Mouse (Mus musculus) bone marrow macrophage, adult 2 months (primary cell): ENCODE data around the gene LTO1. TPM values are rescaled to one million over a fixed set of nuclear protein-coding genes. Genes with fewer than 3 reads are reported as not detected.
A peak's percentile ranks its signal among the peaks of the same experiment; 100 is the strongest.

Experiments
- H3K27ac ChIP-seq: 2 replicates; pipeline ENCODE4 v1.5.1; 2012; ENCODE audit warnings: low read depth, low read length; ENCODE audit not compliant: insufficient read depth
- H3K4me1 ChIP-seq: 2 replicates; pipeline ENCODE4 v1.6.1; 2012; ENCODE audit warnings: low read length; ENCODE audit not compliant: control insufficient read depth, insufficient read depth
- H3K4me3 ChIP-seq: 2 replicates; pipeline ENCODE4 v1.5.1; 2012; ENCODE audit warnings: mild to moderate bottlenecking, low read length, moderate library complexity; ENCODE audit not compliant: insufficient read depth
- CTCF ChIP-seq: IDR thresholded peaks from 2 replicates; pipeline ENCODE4 v1.5.1; 2012; ENCODE audit warnings: low read depth, mild to moderate bottlenecking, low read length, moderate library complexity
- POLR2A ChIP-seq: IDR thresholded peaks from 2 replicates; pipeline ENCODE4 v1.6.1; 2012; ENCODE audit warnings: mild to moderate bottlenecking, low read depth, low read length, borderline replicate concordance
- polyA plus RNA-seq: library from polyadenylated mRNA; stranded (reverse); fragments of >200 nt; gene quantifications from 2 replicates; pipeline ENCODE4 v1.2.4, GENCODE M21; 2012; ENCODE audit not compliant: missing spikeins, insufficient read depth, insufficient read length

LTO1 gene
- polyA plus RNA-seq, 1 experiment, result 30.3 TPM

DNA sequence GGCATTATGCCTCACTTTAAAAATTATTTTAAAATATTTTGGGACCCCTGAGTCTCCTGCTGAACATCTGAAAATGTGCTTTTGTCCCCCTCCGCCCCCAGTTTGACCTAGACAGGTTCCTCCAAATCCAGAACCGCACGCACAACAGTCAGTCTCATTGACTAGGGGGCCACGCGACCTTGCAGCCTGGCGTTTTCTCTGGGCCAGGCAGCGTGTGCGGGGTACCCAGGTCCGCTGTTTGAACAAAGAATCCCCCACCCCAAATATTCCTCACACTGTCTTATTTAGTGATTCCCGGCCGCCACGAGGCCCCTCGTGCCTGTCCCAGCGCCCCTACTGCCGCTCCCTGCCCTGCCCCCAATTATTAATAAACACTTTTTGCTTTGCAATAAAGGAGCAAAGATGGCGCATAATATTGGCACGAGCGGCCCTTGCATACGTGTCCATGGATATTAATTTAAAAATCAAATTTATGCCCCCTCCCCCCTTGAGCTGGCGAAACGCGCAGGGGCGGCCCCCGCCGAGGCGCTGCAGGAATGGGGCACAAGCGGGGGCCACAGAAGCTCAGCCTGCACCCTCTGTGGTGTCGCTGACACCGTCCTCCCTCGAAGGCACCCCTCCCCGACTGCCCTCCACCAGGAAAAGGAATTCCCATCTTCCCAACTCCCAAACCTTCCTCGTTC, 23.9 kb downstream of the LTO1 start:
- H3K4me3 ChIP-seq, result peak overlapping the region; percentile 83
- H3K4me1 ChIP-seq, result peaks cover 13% of the 10 kb centered on the region
- H3K27ac ChIP-seq, result peak overlapping the region; percentile 82
- no peak for TF ChIP-seq POLR2A
- no peak for TF ChIP-seq CTCF

DNA sequence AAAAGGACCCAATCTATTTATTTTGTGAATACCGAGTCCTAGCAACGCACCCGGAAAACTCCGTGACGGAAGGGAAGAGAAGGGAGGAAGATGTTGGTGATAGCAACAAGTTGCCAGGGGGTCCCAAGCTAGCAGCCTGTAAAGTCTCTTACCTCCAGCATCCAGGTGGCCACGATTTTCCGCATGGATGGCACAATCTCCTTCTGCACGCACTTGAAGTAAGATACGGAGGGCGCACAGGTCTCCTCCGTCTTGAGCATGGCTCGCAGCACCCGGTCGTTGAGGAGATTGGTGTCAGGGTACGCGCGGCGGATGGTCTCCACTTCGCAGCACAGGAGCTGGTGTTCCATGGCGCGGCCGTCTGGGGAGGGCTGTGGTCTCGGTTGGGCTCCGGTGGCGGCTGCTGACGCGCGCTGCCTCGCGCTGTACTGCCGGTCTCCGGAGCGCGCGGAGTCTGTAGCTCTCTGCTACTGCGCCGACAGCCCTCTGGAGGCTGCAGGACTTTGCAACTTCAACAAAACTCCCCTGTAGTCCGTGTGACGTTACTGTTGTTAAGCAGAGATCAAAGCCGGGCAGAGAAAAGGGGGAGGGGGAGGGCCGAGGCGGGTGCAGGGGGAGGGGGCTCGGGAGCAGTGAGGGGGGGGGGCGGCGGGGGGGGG, 24.6 kb downstream of the LTO1 start, which contains the start of gene Ccnd1:
Gene Ccnd1 (minus strand): TSS at position 582 of the 659 bp plus-strand sequence.
- TF ChIP-seq CTCF (no peak), POLR2A (no peak)
- peaks cover 9% of the 10 kb centered on the region for H3K4me1 ChIP-seq
- peak within 1 kb of the TSS; percentile 83 for H3K4me3 ChIP-seq
- peak within 1 kb of the TSS; percentile 93 for H3K27ac ChIP-seq

DNA sequence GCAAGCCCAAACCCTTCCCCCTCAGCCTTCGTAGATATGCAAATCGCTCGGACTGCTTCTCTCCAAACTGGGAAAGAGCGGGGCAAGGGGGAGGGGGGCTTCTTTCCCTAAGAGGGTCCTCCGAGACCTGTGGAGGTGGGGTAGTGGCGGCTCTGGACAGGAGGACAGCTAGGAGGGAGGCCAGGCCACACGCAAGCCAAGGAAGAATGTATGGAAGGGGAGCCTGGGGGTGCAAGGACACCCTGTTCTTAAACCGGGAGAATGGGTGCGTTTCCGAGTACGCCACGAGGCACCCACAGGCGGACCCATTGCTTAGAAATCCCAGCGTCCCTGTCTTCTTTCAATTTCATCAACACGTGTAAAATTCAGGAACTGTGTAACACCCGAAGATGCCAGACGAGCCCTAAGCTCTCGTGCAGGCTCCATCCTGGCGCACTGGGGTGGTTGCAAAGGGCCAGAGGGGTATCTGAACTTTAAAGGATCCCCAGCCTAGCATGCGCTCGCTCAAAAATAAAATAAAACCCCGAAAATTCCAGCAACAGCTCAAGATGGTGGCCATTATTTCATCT, 25.2 kb downstream of the LTO1 start:
- Histone ChIP-seq H3K4me3 (peak overlapping the region; percentile 66), H3K27ac (peak overlapping the region; percentile 93), H3K4me1 (peaks cover 9% of the 10 kb centered on the region)
- TF ChIP-seq CTCF (no peak), POLR2A (no peak)

DNA sequence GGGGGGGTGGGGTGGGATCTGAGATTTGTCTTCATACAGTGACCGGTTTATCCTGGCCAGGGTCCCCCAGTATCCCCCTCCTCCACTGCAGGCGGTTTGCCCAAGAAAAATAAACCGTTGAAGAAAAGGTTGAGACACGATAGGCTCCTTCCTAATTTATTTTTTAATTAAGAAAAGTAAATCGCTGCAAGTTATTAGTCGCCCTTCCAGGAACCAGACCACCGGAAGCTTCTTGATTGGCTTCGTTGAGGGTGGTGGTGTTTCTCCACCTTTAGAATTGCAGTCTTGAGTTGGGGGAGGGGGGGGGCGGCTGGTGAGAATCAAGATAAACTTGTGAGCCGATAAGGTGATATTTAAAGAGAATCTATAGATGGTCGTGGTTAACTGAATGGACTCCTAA, 25.7 kb downstream of the LTO1 start:
- Histone ChIP-seq H3K27ac (peak overlapping the region; percentile 93), H3K4me3 (peak overlapping the region; percentile 66; the same call in 1 of the 2 replicates), H3K4me1 (peaks cover 9% of the 10 kb centered on the region)
- TF ChIP-seq CTCF (no peak), POLR2A (no peak)

DNA sequence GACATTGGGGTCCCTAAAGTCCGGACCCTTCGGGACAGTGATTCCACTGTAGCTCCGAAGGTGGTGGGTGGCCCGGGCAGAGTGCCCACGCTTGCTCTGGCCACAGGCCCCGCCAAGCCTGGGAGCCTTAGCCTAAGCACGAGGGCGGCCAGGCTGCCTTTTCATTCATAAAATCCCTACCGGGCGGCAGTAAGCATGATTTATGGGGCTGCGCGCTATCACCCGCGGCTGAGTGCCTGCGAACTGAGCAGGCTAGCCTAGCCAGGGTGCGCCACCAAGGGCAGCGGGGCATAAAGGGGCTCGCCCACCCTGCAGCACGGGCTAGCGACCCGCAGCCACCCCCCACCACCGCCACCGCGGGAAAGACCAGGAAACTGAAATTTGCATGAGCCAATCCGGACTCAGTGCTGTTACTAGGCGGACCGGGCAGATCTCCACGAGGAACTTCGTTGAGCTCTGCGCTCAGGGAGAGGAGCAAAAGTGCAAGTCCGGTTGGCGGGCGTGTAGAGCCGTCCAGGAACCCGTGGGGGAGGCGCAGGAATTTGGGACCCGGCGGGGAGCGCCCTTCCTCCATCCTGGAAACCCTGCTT, 26.4 kb downstream of the LTO1 start:
- H3K4me1 ChIP-seq, result peaks cover 5% of the 10 kb centered on the region; the same call in 1 of the 2 replicates

DNA sequence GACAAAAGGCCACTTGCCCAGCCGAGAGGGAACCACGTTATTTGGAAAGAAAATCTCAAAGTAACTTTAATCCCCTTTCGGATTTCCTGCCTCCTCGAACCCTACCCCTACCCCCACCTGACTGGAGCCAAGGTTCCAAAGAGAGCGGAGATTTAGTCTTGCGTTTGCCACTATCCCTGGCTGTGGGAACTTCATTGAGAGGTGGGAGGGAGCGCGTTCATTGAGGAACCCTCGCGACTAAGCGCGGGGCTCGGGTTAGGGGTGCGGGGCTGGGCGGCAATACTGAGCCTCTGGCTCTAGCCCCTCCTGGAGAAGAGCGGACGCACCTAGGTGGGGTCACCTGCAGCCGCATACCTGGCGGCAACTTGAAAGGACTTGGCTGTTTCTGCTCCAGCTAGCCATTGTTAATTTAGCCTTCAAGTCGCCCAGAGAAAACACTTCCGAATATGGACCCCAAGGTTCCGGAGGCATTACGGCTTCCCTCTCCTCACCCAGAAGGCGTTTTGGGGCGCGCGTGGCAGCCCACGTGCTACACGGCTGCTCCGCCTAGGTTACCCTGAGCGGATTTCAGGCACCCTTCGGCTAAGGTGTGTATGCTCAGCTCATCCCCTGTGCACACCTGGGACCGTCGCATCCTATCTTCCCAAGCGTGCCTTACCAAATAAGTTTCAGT, 27.3 kb downstream of the LTO1 start:
- Histone ChIP-seq H3K27ac (peak overlapping the region; percentile 67), H3K4me1 (0 out of 2 replicates have a peak, but pooled peaks cover 2% of the 10 kb centered on the region), H3K4me3 (peak overlapping the region; percentile 57)
- TF ChIP-seq POLR2A (no peak), CTCF (no peak)

More for the DNA sequence above, 26.4 kb downstream of the LTO1 start:
- Histone ChIP-seq H3K27ac (peak overlapping the region; percentile 93), H3K4me3 (peak overlapping the region; percentile 67)
- TF ChIP-seq CTCF (no peak), POLR2A (no peak)

DNA sequence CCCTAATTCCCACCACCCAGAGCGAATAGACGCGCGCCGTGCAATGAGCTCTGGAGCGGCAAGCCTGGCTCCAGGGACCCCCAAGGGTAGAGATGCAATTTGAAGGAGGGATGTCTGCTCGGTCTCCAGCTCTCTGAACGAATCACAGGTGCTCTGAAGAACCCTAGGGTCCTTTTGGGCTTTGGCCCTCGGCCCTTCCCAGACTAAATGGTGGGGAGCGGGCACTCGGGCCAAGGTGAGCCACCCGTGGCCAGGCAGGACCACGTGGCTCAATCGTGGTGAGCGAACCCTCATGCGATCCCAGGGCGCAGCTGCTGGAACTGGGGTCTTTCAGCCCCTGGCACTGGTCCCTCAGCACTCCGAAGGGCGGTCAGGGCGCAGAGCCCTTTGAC, 27.8 kb downstream of the LTO1 start:
- Histone ChIP-seq H3K4me3 (peak overlapping the region; percentile 57), H3K4me1 (0 out of 2 replicates have a peak, but pooled peaks cover 2% of the 10 kb centered on the region), H3K27ac (peak overlapping the region; percentile 67)

DNA sequence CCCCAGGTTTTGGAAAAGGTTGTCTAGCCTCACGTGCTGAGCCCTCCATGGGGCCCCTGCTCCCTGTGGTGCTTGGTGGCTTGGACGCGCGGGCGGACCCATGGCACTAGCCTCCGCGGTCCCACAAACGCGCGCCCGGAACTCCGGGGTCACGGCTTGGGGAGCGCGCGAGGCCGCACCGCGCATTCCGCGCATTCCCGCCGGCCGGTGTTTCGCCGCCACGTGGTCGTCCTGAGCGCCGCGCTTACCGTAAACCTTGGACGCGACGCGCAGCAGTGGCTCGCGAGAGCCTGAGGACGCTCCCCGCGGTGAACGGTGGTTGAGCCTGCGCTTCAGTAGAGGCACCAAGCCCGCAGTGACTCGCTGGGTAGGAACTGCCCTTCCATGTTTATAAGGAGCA, 28.4 kb downstream of the LTO1 start:
- H3K4me3 ChIP-seq, result peak overlapping the region; percentile 57
- H3K4me1 ChIP-seq, result 0 out of 2 replicates have a peak, but pooled peaks cover 2% of the 10 kb centered on the region
- no peak for TF ChIP-seq POLR2A
- TF ChIP-seq CTCF, result no peak
- peak overlapping the region; percentile 67 for H3K27ac ChIP-seq

More for the DNA sequence above, 27.8 kb downstream of the LTO1 start:
- no peak for TF ChIP-seq CTCF
- TF ChIP-seq POLR2A, result no peak
